Mouse (Mus musculus) brain, adult 2 months (tissue): Measurements from ENCODE around the gene Cfap20.
"Not testable (repeated sequence)": the region's sequence is repeated elsewhere in the genome, so short reads cannot be mapped to it uniquely, and the experiment has no call there.

Experiments used
- DNase-seq: peaks from one replicate; pipeline ENCODE4 v3.0.0; 2011; ENCODE audit warnings: low read depth, low spot score

Cfap20 gene

GRCm38 (mm10) chr8:95422193-95422810, 12.4 kb downstream of the Cfap20 start:
- no peak for DNase-seq

- peak; percentile 40 for DNase-seq
Measured at GRCm38 (mm10) chr8:95411309-95411972, 23.2 kb downstream of the Cfap20 start.

GRCm38 (mm10) chr8:95409518-95409917, 25.2 kb downstream of the Cfap20 start:
- no peak for DNase-seq

- no peak for DNase-seq
Measured at GRCm38 (mm10) chr8:95401091-95401490, 33.6 kb downstream of the Cfap20 start.

GRCm38 (mm10) chr8:95399131-95399530, 35.5 kb downstream of the Cfap20 start:
- DNase-seq: no peak

- no peak for DNase-seq
Measured at GRCm38 (mm10) chr8:95397201-95397600, 37.5 kb downstream of the Cfap20 start.

- DNase-seq: no peak
Measured at GRCm38 (mm10) chr8:95396752-95397151, 37.9 kb downstream of the Cfap20 start.

- no peak for DNase-seq
Measured at GRCm38 (mm10) chr8:95395186-95395918, 39.3 kb downstream of the Cfap20 start.

GRCm38 (mm10) chr8:95392604-95393003, 42.1 kb downstream of the Cfap20 start:
- no peak for DNase-seq

- DNase-seq: no peak
Measured at GRCm38 (mm10) chr8:95391101-95391500, 43.6 kb downstream of the Cfap20 start.

GRCm38 (mm10) chr8:95390312-95390711, 44.4 kb downstream of the Cfap20 start:
- no peak for DNase-seq

GRCm38 (mm10) chr8:95387936-95388335, 46.7 kb downstream of the Cfap20 start:
- DNase-seq: no peak

- no peak for DNase-seq
Measured at GRCm38 (mm10) chr8:95387221-95387620, 47.4 kb downstream of the Cfap20 start.

- no peak for DNase-seq
Measured at GRCm38 (mm10) chr8:95386037-95386436, 48.6 kb downstream of the Cfap20 start.

- no peak for DNase-seq
Measured at GRCm38 (mm10) chr8:95384501-95384900, 50.2 kb downstream of the Cfap20 start.

GRCm38 (mm10) chr8:95381595-95381994, 53.1 kb downstream of the Cfap20 start:
- DNase-seq: no peak

- DNase-seq: no peak
Measured at GRCm38 (mm10) chr8:95380953-95381352, 53.7 kb downstream of the Cfap20 start.

GRCm38 (mm10) chr8:95378928-95379327, 55.7 kb downstream of the Cfap20 start:
- not testable (repeated sequence) for DNase-seq

- no peak for DNase-seq
Measured at GRCm38 (mm10) chr8:95377863-95378291, 56.8 kb downstream of the Cfap20 start.

GRCm38 (mm10) chr8:95377101-95377500, 57.6 kb downstream of the Cfap20 start:
- no peak for DNase-seq

GRCm38 (mm10) chr8:95376309-95376999, 58.2 kb downstream of the Cfap20 start:
- DNase-seq: no peak

GRCm38 (mm10) chr8:95375374-95375930, 59.2 kb downstream of the Cfap20 start:
- DNase-seq: peak; percentile 56
